Mouse (Mus musculus): ENCODE data around the gene Msantd2. TPM values are rescaled to one million over a fixed set of nuclear protein-coding genes. Genes with fewer than 3 reads are reported as not detected.
A peak's percentile ranks its signal among the peaks of the same experiment; 100 is the strongest.

Msantd2 gene
- polyA plus RNA-seq, 1 experiment from 2014 or later: 41.1 TPM

DNA sequence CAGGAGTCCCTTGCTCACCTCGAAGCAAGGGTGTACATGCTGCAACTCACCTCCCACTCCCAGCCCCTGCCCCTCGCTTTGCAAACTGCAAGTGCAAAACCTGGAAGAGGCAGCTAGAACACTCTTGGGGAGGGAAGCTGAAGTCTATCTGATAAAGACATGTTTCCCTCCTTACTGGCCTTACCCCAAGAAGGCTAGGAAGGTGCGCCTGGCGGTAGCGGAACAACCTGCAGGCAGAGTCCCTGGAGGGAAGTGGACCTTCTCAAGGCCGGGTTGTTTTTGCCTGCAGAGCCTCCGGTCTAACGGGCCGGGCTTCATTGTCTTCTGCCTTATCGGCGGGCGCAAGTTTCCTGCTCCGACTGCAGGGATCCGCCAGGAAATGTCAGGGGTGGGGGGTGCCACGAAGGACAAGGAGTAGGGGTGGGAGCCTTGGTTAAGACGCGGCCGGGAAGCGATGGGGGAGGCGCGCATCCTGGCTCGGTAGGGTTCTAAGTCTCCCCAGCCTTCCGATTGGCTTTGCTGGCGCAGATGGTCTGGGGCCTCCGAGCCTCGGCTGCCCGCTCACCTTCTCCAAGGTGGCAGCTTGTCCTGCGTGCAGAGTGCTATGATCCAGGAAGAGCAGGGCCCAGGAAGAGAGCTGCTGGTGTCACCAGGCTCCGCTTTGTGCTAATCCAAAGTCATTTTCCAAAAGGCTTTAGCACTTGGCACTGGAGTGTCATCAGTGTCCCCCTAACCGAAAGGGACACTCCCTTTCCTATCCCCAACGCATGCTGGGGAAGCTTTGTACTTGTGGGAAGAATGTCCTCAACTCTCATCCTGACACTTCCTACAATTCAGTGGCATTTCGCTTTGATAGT, 41.1 kb downstream of the Msantd2 start:
- WGBS: under 1% methylated on average over 32 of the region's 32 CpGs
- peak; percentile 52 for DNase-seq (ENCODE audit: low spot score)
- Histone ChIP-seq H3K4me1 (replicated peaks; ENCODE audit: control insufficient read depth, insufficient read depth, low read length) (0 out of 2 replicates have a peak, but pooled peaks cover 3% of the 10 kb centered on the region), H3K9ac (ENCODE audit: low read depth, low read length) (no peak overlapping the region), H3K4me2 (replicated peaks; ENCODE audit: low read depth, low read length) (peak overlapping the region; percentile 41), H3K27me3 (ENCODE audit: control insufficient read depth, insufficient read depth, low read length) (peaks cover 53% of the 10 kb centered on the region), H3K36me3 (ENCODE audit: control insufficient read depth, insufficient read depth, low read length) (no peaks in the 10 kb centered on the region), H3K4me3 (ENCODE audit: low read depth, low read length) (peak overlapping the region; percentile 10), H3K9me3 (ENCODE audit: control insufficient read depth, low read length) (no peaks in the 10 kb centered on the region; the same call in 1 of the 2 replicates), H3K27ac (ENCODE audit: low read depth, low read length) (0 out of 2 replicates have a peak overlapping the region, but pooled peaks have one; percentile 17)
- peak; percentile 33; the same call in 1 of the 2 replicates for ATAC-seq (ENCODE audit: low FRiP score)

DNA sequence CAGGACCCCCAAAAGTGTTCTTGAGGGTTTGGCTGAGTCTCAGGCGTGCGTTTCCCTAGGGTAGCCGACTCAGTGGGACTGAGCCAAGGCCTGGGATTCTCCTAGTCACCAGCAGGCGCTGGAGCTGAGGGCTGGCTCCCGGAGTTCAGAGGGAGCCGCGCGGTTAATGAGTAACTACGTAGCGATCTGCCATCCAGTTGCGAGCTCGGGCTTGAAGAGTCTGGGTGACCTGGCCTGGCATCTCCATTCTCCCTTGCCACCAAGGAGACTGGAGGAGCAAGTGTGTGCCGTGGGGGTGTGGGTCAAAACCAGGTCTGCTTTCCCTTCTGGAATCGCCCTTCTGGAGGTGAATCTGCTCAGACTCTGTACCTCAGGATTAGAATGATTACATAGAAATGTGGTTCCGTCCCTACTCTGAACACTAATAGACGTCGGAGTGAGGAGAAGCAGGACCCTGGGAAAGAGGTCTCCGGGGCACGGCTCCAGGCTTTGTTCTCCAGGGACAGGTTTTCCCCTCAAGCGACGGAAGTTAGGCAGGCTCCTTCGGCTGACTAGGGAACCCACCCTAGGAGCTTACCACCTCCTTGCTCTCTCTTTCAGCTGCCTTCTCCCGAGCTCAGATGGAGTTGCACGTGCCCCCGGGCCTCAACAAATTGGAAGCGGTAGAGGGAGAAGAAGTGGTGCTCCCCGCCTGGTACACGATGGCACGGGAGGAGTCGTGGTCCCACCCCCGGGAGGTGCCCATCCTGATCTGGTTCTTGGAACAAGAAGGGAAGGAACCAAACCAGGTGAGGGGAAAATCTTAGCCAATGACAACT, 42.0 kb downstream of the Msantd2 start:
- ATAC-seq (ENCODE audit: low FRiP score) (peak; percentile 65), DNase-seq (ENCODE audit: low spot score) (peak; percentile 74)
- Histone ChIP-seq H3K9me3 (ENCODE audit: control insufficient read depth, low read length) (no peaks in the 10 kb centered on the region; the same call in 1 of the 2 replicates), H3K4me1 (replicated peaks; ENCODE audit: control insufficient read depth, insufficient read depth, low read length) (0 out of 2 replicates have a peak, but pooled peaks cover 3% of the 10 kb centered on the region), H3K4me3 (ENCODE audit: low read depth, low read length) (peak overlapping the region; percentile 10), H3K36me3 (ENCODE audit: control insufficient read depth, insufficient read depth, low read length) (no peaks in the 10 kb centered on the region), H3K9ac (ENCODE audit: low read depth, low read length) (peak overlapping the region; percentile 11; the same call in 1 of the 2 replicates), H3K27ac (ENCODE audit: low read depth, low read length) (no peak overlapping the region), H3K4me2 (replicated peaks; ENCODE audit: low read depth, low read length) (peak overlapping the region; percentile 41), H3K27me3 (ENCODE audit: control insufficient read depth, insufficient read depth, low read length) (peaks cover 51% of the 10 kb centered on the region)
- WGBS: 2% methylated on average over 31 of the region's 31 CpGs

DNA sequence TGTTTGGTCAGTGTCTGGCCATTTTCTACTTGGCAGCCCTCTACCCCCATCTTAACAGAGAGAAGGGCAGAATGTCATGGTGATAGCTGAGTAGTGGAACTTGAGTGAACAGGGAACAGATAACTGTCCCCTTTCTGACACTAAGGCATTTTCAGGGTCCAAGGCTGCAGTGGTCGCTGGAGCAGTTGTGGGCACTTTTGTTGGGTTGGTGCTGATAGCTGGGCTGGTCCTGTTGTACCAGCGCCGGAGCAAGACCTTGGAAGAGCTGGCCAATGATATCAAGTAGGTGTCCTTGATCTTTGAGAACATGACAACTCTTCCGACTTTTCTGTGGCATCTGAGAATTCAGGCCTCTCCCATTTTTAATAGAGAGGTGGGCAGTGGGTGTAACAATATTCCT, 47.7 kb downstream of the Msantd2 start:
- no peaks in the 10 kb centered on the region for H3K36me3 ChIP-seq (ENCODE audit: control insufficient read depth, insufficient read depth, low read length)
- WGBS: 74% methylated on average over 4 of the region's 4 CpGs
- peaks cover 3% of the 10 kb centered on the region; the same call in 1 of the 2 replicates for H3K27me3 ChIP-seq (ENCODE audit: control insufficient read depth, insufficient read depth, low read length)
- no peak overlapping the region for H3K4me2 ChIP-seq (replicated peaks; ENCODE audit: low read depth, low read length)
- H3K4me3 ChIP-seq (ENCODE audit: low read depth, low read length): no peak overlapping the region
- no peak for DNase-seq (ENCODE audit: low spot score)
- no peak for ATAC-seq (ENCODE audit: low FRiP score)
- H3K9ac ChIP-seq (ENCODE audit: low read depth, low read length): no peak overlapping the region
- no peaks in the 10 kb centered on the region for H3K4me1 ChIP-seq (replicated peaks; ENCODE audit: control insufficient read depth, insufficient read depth, low read length)
- no peaks in the 10 kb centered on the region for H3K9me3 ChIP-seq (ENCODE audit: control insufficient read depth, low read length)
- H3K27ac ChIP-seq (ENCODE audit: low read depth, low read length): no peak overlapping the region

DNA sequence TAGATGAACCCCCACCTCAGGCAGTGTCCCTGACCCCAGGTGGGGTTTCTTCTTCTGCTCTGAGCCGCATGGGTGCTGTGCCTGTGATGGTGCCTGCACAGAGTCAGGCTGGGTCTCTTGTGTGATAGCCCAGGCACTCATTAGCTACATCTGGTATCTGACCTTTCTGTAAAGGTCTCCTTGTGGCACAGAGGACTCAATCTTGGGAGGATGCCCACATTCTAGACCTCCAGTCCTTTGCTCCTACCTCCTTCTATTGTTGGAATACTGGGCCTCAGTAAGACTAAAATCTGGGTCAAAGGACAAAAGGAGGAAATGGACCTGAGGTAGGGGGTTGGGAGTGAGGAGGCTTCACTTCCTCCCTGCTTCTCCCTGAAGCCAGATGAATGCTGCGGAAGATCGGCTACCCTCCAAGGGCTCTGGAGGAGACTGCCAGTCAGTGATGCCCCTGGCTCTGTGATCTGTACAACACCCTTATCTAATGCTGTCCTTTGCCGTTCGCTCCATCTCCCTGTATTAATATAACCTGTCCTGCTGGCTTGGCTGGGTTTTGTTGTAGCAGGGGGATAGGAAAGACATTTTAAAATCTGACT, 48.6 kb downstream of the Msantd2 start:
- no peaks in the 10 kb centered on the region for H3K36me3 ChIP-seq (ENCODE audit: control insufficient read depth, insufficient read depth, low read length)
- WGBS: 68% methylated on average over 5 of the region's 5 CpGs
- ATAC-seq (ENCODE audit: low FRiP score) (no peak), DNase-seq (ENCODE audit: low spot score) (no peak)
- H3K9me3 ChIP-seq (ENCODE audit: control insufficient read depth, low read length): no peaks in the 10 kb centered on the region
- no peak overlapping the region for H3K9ac ChIP-seq (ENCODE audit: low read depth, low read length)
- H3K4me2 ChIP-seq (replicated peaks; ENCODE audit: low read depth, low read length): no peak overlapping the region
- H3K27ac ChIP-seq (ENCODE audit: low read depth, low read length): no peak overlapping the region
- H3K4me1 ChIP-seq (replicated peaks; ENCODE audit: control insufficient read depth, insufficient read depth, low read length): no peaks in the 10 kb centered on the region
- 0 out of 2 replicates have a peak, but pooled peaks cover 4% of the 10 kb centered on the region for H3K27me3 ChIP-seq (ENCODE audit: control insufficient read depth, insufficient read depth, low read length)
- H3K4me3 ChIP-seq (ENCODE audit: low read depth, low read length): no peak overlapping the region

DNA sequence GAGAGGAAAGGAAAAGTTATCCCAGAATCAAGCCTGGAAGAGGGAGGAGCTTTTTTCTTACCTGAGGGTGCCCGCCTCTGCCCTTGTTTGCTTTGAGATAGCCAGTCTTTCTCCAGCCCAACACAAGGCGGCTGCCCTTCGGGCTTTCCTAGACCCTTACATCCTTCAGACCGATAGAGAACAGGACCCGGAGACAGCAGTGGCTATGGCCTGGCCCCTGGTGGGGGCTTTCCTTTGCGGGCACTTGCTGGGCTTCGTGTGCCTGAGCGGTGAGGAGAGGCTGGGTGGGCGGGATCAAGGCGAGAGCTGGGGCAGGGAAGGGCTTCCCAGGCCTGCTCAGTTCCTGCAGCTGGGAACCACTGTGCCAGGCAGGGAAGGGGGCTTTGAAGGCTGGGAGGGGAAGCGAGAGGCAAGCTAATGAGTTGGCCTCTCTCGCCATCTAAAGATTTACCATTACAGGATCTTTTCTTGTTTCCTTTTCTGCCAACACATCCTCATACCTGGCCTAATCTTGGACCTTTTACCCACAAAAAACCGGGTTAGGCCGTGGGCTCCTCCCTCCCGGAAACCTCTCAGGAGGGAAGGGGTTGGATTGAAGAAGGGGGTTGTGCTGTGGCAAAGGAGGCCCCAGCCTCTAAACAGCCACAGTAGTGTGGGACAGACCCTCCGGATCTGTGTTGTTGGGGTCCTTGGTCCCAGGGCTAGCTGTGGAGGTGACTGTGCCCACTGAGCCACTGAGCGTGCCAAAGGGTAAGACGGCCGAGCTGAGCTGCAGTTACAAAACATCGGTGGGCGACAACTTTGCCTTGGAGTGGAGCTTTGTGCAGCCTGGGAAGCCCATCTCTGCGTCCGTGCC, 50.3 kb downstream of the Msantd2 start, which contains the start of gene Vsig2:
Gene Vsig2, plus strand, starts transcription at position 86 of the 856 bp plus-strand sequence.
- no peaks in the 10 kb centered on the region for H3K36me3 ChIP-seq (ENCODE audit: control insufficient read depth, insufficient read depth, low read length)
- ATAC-seq (ENCODE audit: low FRiP score): no peak
- H3K4me3 ChIP-seq (ENCODE audit: low read depth, low read length): no peak within 1 kb of the TSS
- no peak within 1 kb of the TSS for H3K27ac ChIP-seq (ENCODE audit: low read depth, low read length)
- 48% methylated on average over 23 of the region's 23 CpGs for WGBS
- H3K9me3 ChIP-seq (ENCODE audit: control insufficient read depth, low read length): no peaks in the 10 kb centered on the region
- no peaks in the 10 kb centered on the region for H3K4me1 ChIP-seq (replicated peaks; ENCODE audit: control insufficient read depth, insufficient read depth, low read length)
- peaks cover 7% of the 10 kb centered on the region; the same call in 1 of the 2 replicates for H3K27me3 ChIP-seq (ENCODE audit: control insufficient read depth, insufficient read depth, low read length)
- H3K4me2 ChIP-seq (replicated peaks; ENCODE audit: low read depth, low read length): no peak within 1 kb of the TSS
- DNase-seq (ENCODE audit: low spot score): no peak
- H3K9ac ChIP-seq (ENCODE audit: low read depth, low read length): no peak within 1 kb of the TSS

- Histone ChIP-seq H3K27ac (ENCODE audit: low read depth, low read length) (no peak overlapping the region), H3K36me3 (ENCODE audit: control insufficient read depth, insufficient read depth, low read length) (no peaks in the 10 kb centered on the region), H3K4me1 (replicated peaks; ENCODE audit: control insufficient read depth, insufficient read depth, low read length) (0 out of 2 replicates have a peak, but pooled peaks cover 2% of the 10 kb centered on the region), H3K9me3 (ENCODE audit: control insufficient read depth, low read length) (no peaks in the 10 kb centered on the region), H3K4me2 (replicated peaks; ENCODE audit: low read depth, low read length) (no peak overlapping the region), H3K27me3 (ENCODE audit: control insufficient read depth, insufficient read depth, low read length) (peaks cover 13% of the 10 kb centered on the region), H3K9ac (ENCODE audit: low read depth, low read length) (no peak overlapping the region), H3K4me3 (ENCODE audit: low read depth, low read length) (no peak overlapping the region)
- no peak for DNase-seq (ENCODE audit: low spot score)
- WGBS: 81% methylated on average over 4 of the region's 4 CpGs
- ATAC-seq (ENCODE audit: low FRiP score): no peak
Measured at GRCm38 (mm10) chr9:37540226-37540625, 51.1 kb downstream of the Msantd2 start.

GRCm38 (mm10) chr9:37540701-37541575, 51.8 kb downstream of the Msantd2 start:
- H3K36me3 ChIP-seq (ENCODE audit: control insufficient read depth, insufficient read depth, low read length): no peaks in the 10 kb centered on the region
- 87% methylated on average over 6 of the region's 6 CpGs for WGBS
- no peaks in the 10 kb centered on the region for H3K9me3 ChIP-seq (ENCODE audit: control insufficient read depth, low read length)
- no peak overlapping the region for H3K4me2 ChIP-seq (replicated peaks; ENCODE audit: low read depth, low read length)
- H3K4me3 ChIP-seq (ENCODE audit: low read depth, low read length): no peak overlapping the region
- H3K4me1 ChIP-seq (replicated peaks; ENCODE audit: control insufficient read depth, insufficient read depth, low read length): 0 out of 2 replicates have a peak, but pooled peaks cover 4% of the 10 kb centered on the region
- no peak for DNase-seq (ENCODE audit: low spot score)
- H3K27ac ChIP-seq (ENCODE audit: low read depth, low read length): no peak overlapping the region
- no peak for ATAC-seq (ENCODE audit: low FRiP score)
- H3K27me3 ChIP-seq (ENCODE audit: control insufficient read depth, insufficient read depth, low read length): peaks cover 20% of the 10 kb centered on the region
- H3K9ac ChIP-seq (ENCODE audit: low read depth, low read length): no peak overlapping the region
